Mouse (Mus musculus) splenic B cell, adult 2 months (primary cell): Measurements from ENCODE around the gene Dusp3.

ENCODE experiments used
- DNase-seq: peaks from one replicate; pipeline ENCODE4 v3.0.0-alpha.2; 2011; ENCODE audit warnings: low read depth, low spot score
- H3K27me3 ChIP-seq: 2 replicates; pipeline ENCODE4 v1.6.1; 2012; ENCODE audit warnings: mild to moderate bottlenecking, low read length, moderate library complexity, mixed read lengths; ENCODE audit not compliant: control insufficient read depth, poor library complexity, insufficient read depth, severe bottlenecking
- H3K36me3 ChIP-seq: 2 replicates; pipeline ENCODE4 v1.6.1; 2012; ENCODE audit warnings: mild to moderate bottlenecking, low read length, moderate library complexity, mixed read lengths; ENCODE audit not compliant: control insufficient read depth, poor library complexity, insufficient read depth, severe bottlenecking

The Dusp3 gene

DNA sequence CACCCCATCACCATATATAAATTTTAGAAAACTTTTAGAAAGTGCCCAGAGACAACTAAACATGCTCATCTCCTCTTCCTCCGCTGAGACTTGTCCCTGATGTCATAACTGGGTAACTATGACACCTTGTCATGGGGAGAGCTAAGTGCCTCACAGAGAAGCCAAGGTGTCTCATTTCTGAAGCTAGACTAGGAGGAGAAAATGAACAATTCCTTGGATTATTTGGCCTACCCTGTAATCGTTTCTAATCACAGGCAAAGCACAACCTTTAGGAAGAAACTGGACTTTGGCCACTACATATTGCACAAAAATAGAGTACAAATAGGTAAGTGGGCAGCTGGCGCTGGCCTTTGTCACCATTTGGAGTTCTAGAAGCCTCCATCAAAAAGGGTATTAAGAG is at the start of gene Dusp3:
Gene Dusp3, minus strand, starts transcription at position 101 of the 400 bp plus-strand sequence.
- Histone ChIP-seq H3K27me3 (no peaks in the 10 kb centered on the region), H3K36me3 (no peaks in the 10 kb centered on the region)
- DNase-seq: no peak

DNA sequence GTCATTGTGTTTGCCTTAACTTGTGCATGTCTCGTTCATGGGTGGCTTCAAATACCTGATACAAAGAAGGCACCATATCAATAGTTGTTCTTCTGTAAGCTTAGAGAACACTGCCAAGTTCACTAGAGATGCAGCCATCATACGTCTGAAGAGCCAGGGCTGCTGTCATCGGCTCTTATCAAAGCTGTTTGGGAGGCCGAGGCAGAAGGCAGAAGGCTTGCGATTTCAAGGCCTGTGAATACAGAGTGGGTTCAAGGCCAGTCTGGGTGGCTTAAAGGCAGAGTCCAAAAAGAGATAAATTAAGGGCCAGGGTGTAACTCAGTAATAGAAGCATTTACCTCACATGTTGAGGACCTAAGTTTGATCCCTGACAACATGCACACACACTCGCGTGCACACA is 49.5 kb upstream of the Dusp3 start:
- Histone ChIP-seq H3K27me3 (no peaks in the 10 kb centered on the region), H3K36me3 (no peaks in the 10 kb centered on the region)
- no peak for DNase-seq

DNA sequence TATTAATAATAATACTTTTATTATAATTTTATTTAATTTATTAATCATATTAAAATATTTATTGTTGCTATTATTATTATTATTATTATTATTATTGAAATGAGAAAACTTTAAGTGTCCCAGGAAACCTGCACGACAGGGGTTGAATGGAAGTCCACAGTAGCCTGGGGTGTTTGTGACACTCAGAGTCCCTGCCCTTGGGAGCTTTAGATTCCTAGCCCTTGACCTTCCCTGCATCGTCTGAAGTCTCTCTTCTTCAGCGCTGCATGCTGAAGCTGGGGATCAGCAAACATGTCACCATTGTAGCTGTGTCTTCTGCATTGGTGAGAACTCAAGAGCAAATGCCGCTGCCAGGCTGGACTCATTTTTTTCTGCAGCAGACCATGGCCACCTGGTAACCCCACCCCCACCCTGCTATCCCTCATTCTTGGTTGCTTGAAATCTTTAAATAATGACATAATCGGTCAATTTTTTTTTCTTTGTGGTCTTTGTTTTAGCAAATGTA is 48.7 kb upstream of the Dusp3 start:
- no peak for DNase-seq
- no peaks in the 10 kb centered on the region for H3K36me3 ChIP-seq
- no peaks in the 10 kb centered on the region for H3K27me3 ChIP-seq

DNA sequence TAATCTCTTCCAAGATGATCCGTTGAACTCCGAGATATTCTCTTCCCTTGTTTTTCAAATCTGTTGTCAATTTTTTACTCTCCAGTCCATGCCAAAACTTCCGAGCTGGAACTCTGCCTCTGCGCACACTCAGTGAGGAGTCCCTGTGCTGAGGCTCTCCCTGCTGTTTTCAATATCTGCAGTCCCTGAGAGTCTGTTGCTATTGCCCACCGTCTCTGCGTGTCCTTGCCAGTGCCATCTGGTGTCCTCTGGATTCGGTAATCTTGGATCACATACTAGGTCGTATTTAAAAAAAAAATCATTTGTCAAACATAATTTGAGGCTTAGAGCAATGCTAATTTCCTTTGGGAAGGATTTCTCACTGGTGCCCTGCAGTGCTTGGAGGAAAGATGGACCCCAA is 48.1 kb upstream of the Dusp3 start:
- no peak for DNase-seq
- Histone ChIP-seq H3K36me3 (no peaks in the 10 kb centered on the region), H3K27me3 (no peaks in the 10 kb centered on the region)

DNA sequence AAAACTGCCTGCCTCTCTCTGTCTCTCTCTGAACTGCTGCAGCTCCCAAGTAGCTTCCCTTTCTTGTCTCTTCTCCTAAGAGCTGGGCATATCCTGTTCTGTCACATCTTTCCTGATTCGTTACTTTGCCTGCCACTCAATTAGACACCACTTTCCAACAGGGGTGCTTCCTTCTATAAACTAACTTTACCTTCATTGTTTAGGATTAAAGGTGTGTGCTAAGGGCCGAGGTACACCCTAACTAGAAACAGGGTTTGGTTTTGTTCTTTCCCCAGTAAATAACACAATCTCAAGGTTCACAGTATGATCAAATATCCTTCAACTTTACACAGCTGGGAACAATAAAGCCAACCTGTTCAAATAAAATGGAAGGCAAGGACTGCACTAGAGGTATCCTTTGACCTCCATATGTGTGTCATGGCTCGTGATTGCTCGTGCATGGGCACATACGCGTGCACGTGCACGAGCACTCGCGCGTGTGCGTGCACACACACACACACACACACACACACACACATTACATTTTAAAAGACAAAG is 46.3 kb upstream of the Dusp3 start:
- no peaks in the 10 kb centered on the region for H3K27me3 ChIP-seq
- no peak for DNase-seq

DNA sequence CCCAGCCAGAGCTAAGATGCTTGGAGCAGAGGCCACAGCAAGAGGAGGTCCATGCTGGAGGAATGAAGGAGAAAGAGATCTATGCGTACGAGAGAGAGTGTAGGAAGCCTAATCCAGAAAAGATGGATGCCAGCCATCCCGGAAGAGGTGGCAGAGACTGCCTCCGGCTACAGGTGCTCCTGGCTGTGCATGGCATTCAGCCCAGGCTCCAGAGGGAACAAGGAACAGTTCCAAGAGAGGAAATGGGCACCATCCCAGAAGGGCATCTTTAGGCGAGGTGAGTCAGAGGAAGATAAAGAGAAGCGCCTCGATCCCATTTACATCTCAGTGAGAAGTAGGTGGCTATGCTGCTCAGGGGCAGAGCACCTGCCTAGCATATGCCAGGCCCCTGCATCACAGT is 44.3 kb upstream of the Dusp3 start:
- H3K27me3 ChIP-seq: no peaks in the 10 kb centered on the region; the same call in 1 of the 2 replicates
- no peaks in the 10 kb centered on the region for H3K36me3 ChIP-seq
- no peak for DNase-seq

More for the DNA sequence above, 46.3 kb upstream of the Dusp3 start:
- no peaks in the 10 kb centered on the region for H3K36me3 ChIP-seq

DNA sequence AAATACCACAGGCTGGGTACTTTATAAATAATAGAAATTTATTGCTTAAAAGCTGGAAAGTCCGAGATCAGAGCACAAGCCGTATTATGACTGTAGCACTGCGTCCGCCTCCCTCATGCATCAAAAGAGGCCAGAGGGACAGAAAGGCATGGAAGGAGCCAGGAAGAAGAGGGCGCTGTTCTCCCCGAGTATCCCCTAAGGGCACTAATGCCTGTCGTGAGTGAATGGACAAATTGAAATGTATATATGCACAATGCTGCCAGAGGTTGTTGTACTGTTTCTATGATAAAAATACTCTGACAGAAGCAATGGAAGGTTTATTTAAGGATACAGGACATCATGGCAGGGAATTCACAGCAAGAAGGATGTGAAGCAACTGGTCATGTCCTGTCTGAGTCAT is 43.2 kb upstream of the Dusp3 start:
- DNase-seq: no peak
- Histone ChIP-seq H3K27me3 (no peaks in the 10 kb centered on the region; the same call in 1 of the 2 replicates), H3K36me3 (no peaks in the 10 kb centered on the region)

DNA sequence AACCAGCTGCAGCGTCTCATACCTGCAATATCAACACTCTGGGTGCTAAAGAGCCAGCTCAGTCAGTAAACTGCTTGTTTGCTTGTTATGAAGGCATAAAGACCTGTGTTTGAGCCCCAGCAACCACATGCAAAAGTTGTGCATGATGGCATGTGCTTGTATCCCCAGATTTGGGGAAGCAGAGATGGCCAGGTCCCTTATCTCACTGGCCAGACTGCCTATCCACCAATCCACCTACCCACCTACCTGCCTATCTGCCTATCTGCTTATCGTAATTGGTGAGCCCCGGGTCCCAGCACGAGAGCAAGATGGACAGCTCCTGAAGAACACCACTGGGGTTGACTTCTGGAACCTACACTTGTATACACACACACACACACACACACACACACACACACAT is 42.5 kb upstream of the Dusp3 start:
- Histone ChIP-seq H3K27me3 (no peaks in the 10 kb centered on the region; the same call in 1 of the 2 replicates), H3K36me3 (no peaks in the 10 kb centered on the region)
- DNase-seq: no peak

DNA sequence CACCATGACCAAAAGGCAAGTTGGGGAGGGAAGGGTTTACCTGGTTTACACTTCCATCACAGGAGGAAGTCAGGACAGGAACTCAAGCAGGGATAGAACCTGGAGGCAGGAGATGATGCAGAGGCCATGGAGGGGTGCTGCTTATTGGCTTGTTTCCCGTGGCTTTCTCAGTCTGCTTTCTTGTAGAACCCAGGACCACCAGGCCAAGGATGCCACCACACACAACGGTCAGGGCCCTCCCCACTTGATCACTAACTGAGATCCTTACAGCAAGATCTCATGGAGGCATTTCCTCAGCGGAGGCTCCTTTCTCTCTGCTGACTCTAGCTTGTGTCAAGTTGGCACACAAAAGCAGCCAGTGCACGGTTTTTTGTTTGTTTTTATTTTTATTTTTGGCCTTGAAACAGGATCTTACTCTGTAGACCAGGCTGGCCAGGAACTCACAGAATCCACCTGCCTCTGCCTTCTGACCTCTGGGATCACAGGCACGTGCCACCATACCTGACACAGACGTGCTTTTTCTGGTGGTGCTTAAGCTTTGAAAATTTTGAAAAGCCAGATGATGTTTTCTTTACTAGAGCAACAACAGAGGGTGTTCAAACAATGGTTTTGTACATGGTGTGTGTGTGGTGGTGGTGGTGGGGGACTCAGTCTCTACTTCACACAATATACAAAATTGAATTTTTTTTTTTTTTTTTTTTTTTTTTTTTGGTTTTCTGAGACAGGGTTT is 41.4 kb upstream of the Dusp3 start, which contains the start of gene Mpp3:
Gene Mpp3, minus strand, starts transcription at position 375 of the 730 bp plus-strand sequence.
- no peaks in the 10 kb centered on the region; the same call in 1 of the 2 replicates for H3K36me3 ChIP-seq
- no peaks in the 10 kb centered on the region; the same call in 1 of the 2 replicates for H3K27me3 ChIP-seq
- DNase-seq: no peak

DNA sequence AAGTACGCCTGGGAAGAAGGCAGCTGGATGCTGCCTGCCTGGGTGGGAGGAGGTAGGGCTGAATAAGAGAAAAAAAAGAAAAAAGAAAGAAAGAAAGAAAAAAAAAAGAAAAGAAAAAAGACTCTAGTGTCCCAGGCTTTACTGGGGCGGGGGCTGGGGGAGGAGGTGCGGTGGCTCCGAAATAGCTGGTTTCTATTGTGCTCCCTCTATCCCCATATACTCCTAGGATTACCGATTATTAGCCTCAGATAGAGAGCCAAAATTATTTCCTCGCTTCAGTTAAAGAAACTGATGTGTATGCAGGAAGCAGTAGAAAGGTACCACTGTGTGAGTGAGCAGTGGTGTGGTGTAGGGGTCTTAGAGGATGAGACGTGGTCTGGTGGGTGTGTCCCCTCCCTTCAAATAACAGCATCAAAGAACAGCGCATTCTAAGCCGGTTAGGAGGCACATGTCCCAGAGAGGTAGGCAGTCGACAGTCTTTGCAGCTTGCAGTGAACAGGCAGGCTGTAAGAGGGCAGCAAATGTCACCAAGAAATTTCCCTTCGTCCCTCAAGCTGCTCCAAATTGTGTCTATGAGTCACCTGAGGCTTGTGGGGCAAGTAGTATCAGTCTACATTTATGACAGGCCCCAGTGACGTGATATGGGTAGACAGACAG is 40.7 kb upstream of the Dusp3 start:
- no peaks in the 10 kb centered on the region; the same call in 1 of the 2 replicates for H3K27me3 ChIP-seq
- H3K36me3 ChIP-seq: no peaks in the 10 kb centered on the region; the same call in 1 of the 2 replicates
- peak; percentile 3 for DNase-seq

DNA sequence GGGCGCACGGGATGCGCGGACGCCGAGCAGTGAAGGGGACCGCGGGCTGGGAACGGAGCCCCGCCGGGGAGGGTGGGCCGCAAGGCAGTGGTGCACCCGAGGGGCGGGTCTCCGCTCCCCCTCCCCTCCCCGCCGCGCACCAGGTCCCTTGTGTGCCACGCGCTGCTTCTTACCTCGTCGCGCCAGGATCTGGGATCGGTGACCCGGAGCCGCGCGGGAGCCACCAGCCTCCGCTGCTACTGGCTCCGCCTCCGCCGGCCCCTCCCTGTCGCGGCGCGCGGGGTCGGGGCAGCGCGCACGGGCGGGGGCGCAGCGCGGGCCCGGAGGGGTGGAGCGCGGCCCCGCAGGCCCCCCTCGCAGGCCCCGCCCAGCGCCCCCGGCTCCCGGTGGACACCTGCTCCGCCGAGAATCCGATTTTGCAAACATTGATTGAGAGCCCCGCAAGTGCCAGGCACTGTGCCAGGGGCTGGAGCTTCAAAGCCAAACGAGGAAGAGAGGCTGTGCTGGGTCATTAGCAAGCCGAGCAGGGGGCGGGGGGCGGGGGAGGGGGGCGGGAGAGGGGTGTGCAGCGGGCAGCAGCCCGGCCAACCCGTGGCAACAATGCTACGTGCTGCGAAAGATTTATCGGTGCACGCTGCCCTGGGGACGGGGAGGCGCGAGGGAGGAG is 40.0 kb upstream of the Dusp3 start:
- H3K36me3 ChIP-seq: no peaks in the 10 kb centered on the region; the same call in 1 of the 2 replicates
- no peaks in the 10 kb centered on the region; the same call in 1 of the 2 replicates for H3K27me3 ChIP-seq
- peak; percentile 8 for DNase-seq

DNA sequence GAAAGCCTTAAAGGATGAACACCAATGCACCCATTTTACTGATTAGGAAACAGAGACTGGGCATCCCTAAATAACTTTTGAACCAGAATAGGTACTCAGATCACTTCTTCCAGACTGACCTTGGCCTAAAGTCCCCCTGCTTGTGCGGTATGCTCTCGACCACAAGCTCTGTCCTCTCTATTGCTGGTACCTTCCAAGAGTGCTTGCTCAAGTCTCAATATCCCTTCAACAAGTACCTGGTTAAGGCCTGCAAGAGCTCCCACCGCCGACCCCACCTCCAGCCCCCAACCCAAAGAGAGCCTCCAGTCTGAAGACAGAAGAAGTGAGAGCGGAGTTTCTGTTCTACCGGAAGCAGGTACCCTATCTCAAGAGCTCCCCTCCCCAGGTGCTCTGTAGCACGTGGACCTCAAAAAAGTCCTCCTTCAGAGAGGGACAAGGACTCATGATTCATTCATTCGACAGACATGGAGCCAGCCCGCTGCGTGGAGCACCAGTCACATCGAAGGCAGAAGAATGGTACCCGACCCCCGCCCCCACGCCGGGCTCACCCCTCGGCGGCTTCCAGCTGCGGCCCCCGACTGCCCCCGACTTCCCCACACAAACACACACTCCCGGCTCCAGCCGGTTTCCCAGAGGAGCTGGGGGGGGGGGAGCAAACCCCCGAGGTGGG is 39.3 kb upstream of the Dusp3 start:
- H3K27me3 ChIP-seq: no peaks in the 10 kb centered on the region; the same call in 1 of the 2 replicates
- peak; percentile 6 for DNase-seq
- H3K36me3 ChIP-seq: no peaks in the 10 kb centered on the region; the same call in 1 of the 2 replicates

DNA sequence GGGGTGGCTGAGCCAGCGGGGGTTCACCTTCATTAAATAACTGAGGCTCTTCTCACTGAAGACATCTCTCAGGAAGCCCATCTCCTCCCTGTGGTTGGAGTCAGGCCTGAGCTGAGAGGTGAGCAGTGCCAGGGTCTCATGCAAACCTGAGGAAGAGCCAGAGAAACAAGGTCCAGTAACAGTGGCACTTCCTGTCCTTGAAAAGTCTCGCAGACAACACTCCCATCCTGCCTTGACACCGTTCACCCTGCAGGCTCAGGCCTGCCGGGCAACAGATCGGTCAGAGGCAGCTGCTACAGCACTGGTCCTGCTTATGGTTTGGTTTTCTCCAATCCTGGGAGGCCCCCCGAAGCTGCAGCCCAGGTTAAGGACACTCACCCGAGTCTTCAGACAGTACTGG is 38.5 kb upstream of the Dusp3 start:
- DNase-seq: no peak
- Histone ChIP-seq H3K27me3 (no peaks in the 10 kb centered on the region; the same call in 1 of the 2 replicates), H3K36me3 (no peaks in the 10 kb centered on the region; the same call in 1 of the 2 replicates)

DNA sequence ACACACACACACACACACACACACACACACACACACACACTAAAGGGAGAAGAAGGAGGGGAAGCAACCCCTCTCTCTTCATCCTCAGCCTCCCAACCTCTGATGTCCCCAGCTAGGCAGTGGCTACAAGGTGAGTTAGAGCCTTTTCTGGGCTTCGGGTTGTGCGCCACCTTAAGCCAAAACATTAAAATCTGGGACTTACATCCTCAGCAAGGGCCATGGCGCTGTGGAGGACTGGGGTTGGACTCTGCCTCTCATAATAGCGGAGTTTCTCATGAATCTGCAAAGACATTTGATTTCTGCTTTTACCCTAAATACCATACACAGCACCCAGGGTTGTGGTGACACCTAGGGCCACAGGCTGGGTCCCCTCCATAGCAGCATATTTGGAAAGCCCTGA is 38.1 kb upstream of the Dusp3 start:
- no peaks in the 10 kb centered on the region; the same call in 1 of the 2 replicates for H3K27me3 ChIP-seq
- no peak for DNase-seq
- no peaks in the 10 kb centered on the region; the same call in 1 of the 2 replicates for H3K36me3 ChIP-seq
